Mouse (Mus musculus): ENCODE measurements around the gene Ikzf4.

- no peak for TF ChIP-seq CTCF (IDR thresholded peaks at IDR 0.05; ENCODE audit: control insufficient read depth, insufficient read depth, insufficient replicate concordance, low read depth, low read length)
- no peak for TF ChIP-seq POLR2A (IDR thresholded peaks at IDR 0.05; ENCODE audit: control insufficient read depth, low read depth, low read length)
Observed at GRCm38 (mm10) chr10:128629746-128630145, 16.0 kb downstream of the Ikzf4 start.

Measured in testis, adult 2 months (tissue).